Mouse (Mus musculus) heart, adult 2 months (tissue): ENCODE measurements at regions not wholly inside any gene's neighbourhood (a gene's known extent, or its start where the extent isn't known, plus 50 kb on each side); places are given as distances from the start of the nearest gene placed in this dataset.
"Not testable (repeated sequence)": the region's sequence is repeated elsewhere in the genome, so short reads cannot be mapped to it uniquely, and the experiment has no call there.

Experiments
- DNase-seq, 2 experiments: peaks; one replicate each; pipeline ENCODE4 v3.0.0; 2021
- H3K27ac ChIP-seq: fragments of 200-600 bp; 2 replicates; pipeline ENCODE4 v1.8.1; 2022
- H3K27me3 ChIP-seq: fragments of 200-500 bp; 2 replicates; pipeline ENCODE4 v1.6.1; 2012; ENCODE audit warnings: mild to moderate bottlenecking, low read length, inconsistent platforms, mixed read lengths; ENCODE audit not compliant: control insufficient read depth, insufficient read depth
- H3K36me3 ChIP-seq: fragments of 200-500 bp; 2 replicates; pipeline ENCODE4 v1.6.1; 2012; ENCODE audit warnings: low read length, inconsistent platforms; ENCODE audit not compliant: control insufficient read depth, insufficient read depth
- H3K4me1 ChIP-seq: fragments of 200-500 bp; 2 replicates; pipeline ENCODE4 v1.6.1; 2011; ENCODE audit warnings: low read length; ENCODE audit not compliant: control insufficient read depth, insufficient read depth
- H3K4me3 ChIP-seq: fragments of 200-600 bp; 2 replicates; pipeline ENCODE4 v1.8.1; 2022
- H3K79me2 ChIP-seq: fragments of 200-500 bp; replicated peaks from 2 replicates; pipeline ENCODE4 v1.6.1; 2012; ENCODE audit warnings: mild to moderate bottlenecking, inconsistent platforms, low read length, moderate library complexity, mixed read lengths; ENCODE audit not compliant: control insufficient read depth, insufficient read depth
- H3K9ac ChIP-seq: fragments of 200-500 bp; 2 replicates; pipeline ENCODE4 v1.6.1; 2012; ENCODE audit warnings: low read depth, mild to moderate bottlenecking, control low read depth, inconsistent platforms, low read length, mixed read lengths
- CTCF ChIP-seq: fragments of 200-600 bp; IDR thresholded peaks from 2 replicates; pipeline ENCODE4 v1.8.1; 2022; ENCODE audit warnings: antibody characterized with exemption, mild to moderate bottlenecking, moderate library complexity
- EP300 ChIP-seq: fragments of 200-500 bp; IDR thresholded peaks from 2 replicates; pipeline ENCODE4 v1.6.1; 2011; ENCODE audit warnings: low read depth, low read length, control low read depth; ENCODE audit not compliant: insufficient read depth
- POLR2A ChIP-seq: fragments of 200-500 bp; IDR thresholded peaks from 2 replicates; pipeline ENCODE4 v1.6.1; 2011; ENCODE audit warnings: mild to moderate bottlenecking, low read depth, low read length, control low read depth; ENCODE audit not compliant: insufficient read depth
- WGBS: fragments of 180-500 bp; shearing (Covaris S2); methylation state at CpG from one replicate; pipeline ENCODE4 v1.1.7; 2018; 5-methylcytosine and 5-hydroxymethylcytosine counted together
- intact Hi-C: fragments of 180-260 bp; cut with DNase I; formaldehyde crosslinking; loops from one replicate; pipeline ENCODE4 v1.15.1; 2025

DNA sequence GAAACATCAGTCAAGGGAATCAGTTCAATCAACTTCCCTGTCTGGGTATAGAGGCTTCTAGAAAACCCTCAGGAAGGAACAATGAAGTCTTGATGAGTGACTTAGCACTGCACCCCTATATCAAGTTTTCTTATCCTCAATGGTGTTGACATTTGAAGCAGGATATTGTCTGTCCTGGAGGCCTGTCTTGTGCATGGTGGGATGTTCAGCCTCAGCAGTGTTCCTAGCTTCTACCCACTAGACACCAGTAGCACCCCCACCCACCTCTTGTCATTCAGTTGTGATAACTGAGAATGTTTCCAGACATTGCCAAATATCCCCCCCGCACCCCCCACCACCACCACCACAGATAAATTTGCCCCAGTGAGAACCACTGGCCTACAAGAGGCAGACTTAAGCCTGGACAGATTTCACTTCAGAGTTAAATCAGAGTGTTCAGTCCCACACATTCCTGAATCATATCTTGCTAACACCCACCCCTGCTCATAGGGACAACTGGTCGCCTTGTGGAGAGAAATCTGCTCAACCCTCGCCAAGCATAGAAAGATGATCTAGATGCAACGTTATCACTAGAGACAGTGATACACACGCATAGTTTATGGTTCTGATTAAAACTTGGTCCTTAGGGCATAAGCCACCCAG, 249.6 kb upstream of the Ercc4 start:
- H3K79me2 ChIP-seq = no peaks in the 10 kb centered on the region
- no peaks in the 10 kb centered on the region for H3K36me3 ChIP-seq
- DNase-seq = no peak
- 54% methylated on average over 5 of the region's 5 CpGs for WGBS
- no peaks in the 10 kb centered on the region for H3K4me1 ChIP-seq
- H3K9ac ChIP-seq = no peak overlapping the region
- no peak overlapping the region for H3K27ac ChIP-seq
- H3K4me3 ChIP-seq = no peak overlapping the region
- TF ChIP-seq EP300 = no peak
- TF ChIP-seq CTCF = no peak
- no peak for TF ChIP-seq POLR2A
- no peaks in the 10 kb centered on the region for H3K27me3 ChIP-seq
- intact Hi-C loops = no loop called here

DNA sequence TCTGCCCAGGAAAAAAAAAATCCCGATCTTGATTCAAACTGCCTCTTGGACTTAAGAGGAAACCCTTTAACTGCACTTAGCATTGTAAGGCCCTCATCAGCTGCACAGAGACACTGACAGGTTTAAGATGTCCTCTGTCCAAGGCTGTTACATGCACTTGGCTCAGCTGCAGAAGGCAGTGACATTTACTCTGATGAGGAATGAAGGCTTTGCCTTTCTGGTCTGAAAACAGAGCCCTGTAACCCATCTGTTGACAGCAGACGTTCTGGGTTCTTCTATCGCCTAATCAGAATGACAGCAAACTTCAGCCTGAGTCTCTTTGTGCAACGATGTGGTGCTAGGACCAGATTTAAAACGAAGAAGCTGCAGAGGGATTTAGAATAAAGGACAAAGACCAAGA, 246.9 kb upstream of the Ercc4 start:
- DNase-seq = no peak
- 60% methylated on average over 5 of the region's 5 CpGs for WGBS
- TF ChIP-seq POLR2A = no peak
- no peak for TF ChIP-seq CTCF
- TF ChIP-seq EP300 = no peak
- Histone ChIP-seq H3K4me1 (no peaks in the 10 kb centered on the region), H3K9ac (no peak overlapping the region), H3K27ac (no peak overlapping the region), H3K79me2 (no peaks in the 10 kb centered on the region), H3K27me3 (no peaks in the 10 kb centered on the region), H3K36me3 (no peaks in the 10 kb centered on the region), H3K4me3 (no peak overlapping the region)
- intact Hi-C loops = no loop called here

DNA sequence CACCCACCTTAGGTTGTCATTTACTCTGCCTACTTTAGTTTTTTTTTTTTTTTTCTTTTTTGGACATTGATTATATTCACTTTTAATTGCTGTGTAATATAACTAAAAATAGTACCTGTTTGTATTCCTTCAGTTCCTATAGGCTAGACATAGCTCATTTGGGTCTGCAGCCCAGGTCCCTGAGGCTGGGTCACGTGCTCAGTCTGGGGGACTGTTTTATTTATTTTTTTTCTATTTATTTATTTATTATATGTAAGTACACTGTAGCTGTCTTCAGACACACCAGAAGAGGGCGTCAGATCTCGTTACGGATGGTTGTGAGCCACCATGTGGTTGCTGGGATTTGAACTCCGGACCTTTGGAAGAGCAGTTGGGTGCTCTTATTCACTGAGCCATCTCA, 231.2 kb upstream of the Ercc4 start:
- H3K27ac ChIP-seq, H3K36me3 ChIP-seq, H3K4me3 ChIP-seq, DNase-seq, H3K79me2 ChIP-seq, H3K27me3 ChIP-seq, H3K4me1 ChIP-seq, H3K9ac ChIP-seq, intact Hi-C loops: not testable (repeated sequence)
- 77% methylated on average over 5 of the region's 5 CpGs for WGBS

DNA sequence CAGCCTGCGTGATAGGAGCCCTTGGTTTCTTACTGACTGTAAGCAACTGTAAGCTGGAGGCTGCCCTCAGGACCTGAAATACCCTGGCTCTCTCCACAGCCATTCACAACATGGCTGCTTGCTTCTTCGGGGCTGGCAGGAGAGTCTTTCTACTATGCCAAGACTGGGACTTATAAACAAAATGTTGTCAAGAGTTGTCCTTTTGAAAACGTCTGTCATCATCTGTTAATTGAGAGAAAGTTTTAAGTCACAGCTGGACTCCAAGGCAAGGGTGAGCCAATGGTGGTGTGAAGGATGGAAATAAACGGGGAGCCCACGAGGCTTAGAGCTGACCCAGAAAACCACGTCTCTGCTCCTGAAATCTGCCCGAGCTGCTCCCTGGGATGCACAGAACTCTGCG, 229.5 kb upstream of the Ercc4 start:
- intact Hi-C loops = no loop called here

DNA sequence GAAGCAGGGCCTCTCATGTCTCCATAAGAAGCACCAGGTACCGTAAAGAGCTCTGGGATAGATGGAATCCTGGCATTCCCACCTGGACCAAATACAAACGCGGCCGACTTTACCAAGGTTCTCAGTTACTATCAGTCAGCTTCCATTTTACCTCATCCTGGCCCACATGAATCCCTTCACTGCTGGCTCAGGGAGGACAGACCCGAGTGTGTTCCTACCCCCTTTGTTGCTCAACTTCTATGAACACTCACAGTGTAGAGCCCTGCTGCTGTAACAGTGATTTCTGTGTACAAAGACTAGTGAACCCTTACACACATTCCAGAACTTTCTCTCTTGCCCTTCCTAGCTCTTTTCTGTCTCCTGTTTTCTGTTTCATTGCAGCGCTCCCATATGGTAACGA, 229.0 kb upstream of the Ercc4 start:
- H3K27me3 ChIP-seq = no peaks in the 10 kb centered on the region
- intact Hi-C loops = no loop called here
- H3K36me3 ChIP-seq = no peaks in the 10 kb centered on the region
- no peaks in the 10 kb centered on the region for H3K79me2 ChIP-seq
- TF ChIP-seq EP300 = no peak
- no peak for TF ChIP-seq CTCF
- no peak for TF ChIP-seq POLR2A
- no peak for DNase-seq
- H3K27ac ChIP-seq = no peak overlapping the region
- no peak overlapping the region for H3K9ac ChIP-seq
- 89% methylated on average over 7 of the region's 7 CpGs for WGBS
- no peaks in the 10 kb centered on the region for H3K4me1 ChIP-seq
- no peak overlapping the region for H3K4me3 ChIP-seq

More for the DNA sequence above, 229.5 kb upstream of the Ercc4 start:
- H3K9ac ChIP-seq = no peak overlapping the region
- H3K79me2 ChIP-seq = no peaks in the 10 kb centered on the region
- no peaks in the 10 kb centered on the region for H3K36me3 ChIP-seq
- TF ChIP-seq EP300 (no peak), CTCF (no peak), POLR2A (no peak)
- DNase-seq = no peak
- no peak overlapping the region for H3K27ac ChIP-seq
- no peaks in the 10 kb centered on the region for H3K27me3 ChIP-seq
- no peak overlapping the region for H3K4me3 ChIP-seq
- no peaks in the 10 kb centered on the region for H3K4me1 ChIP-seq
- WGBS = 64% methylated on average over 8 of the region's 8 CpGs

DNA sequence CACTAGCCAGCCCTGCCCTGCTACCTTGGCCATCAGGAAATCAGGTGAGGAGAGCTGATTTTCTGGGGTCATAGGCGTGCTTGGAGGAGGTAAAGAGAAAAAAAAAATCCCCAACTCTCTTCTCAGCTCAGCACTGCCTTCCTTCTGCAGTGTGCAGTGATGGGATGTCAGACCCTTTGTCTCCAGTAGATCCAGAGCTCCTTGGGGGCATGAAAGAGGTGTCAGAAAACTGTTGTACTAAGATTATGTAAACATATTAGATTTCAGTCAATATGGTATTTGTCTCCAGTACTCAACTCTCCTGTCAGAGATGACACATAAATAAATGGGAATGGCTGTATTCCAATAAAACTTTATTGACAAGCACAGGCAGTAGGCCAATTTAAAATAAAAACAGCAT, 226.8 kb upstream of the Ercc4 start:
- Histone ChIP-seq H3K4me1 (no peaks in the 10 kb centered on the region), H3K27me3 (no peaks in the 10 kb centered on the region), H3K36me3 (no peaks in the 10 kb centered on the region), H3K4me3 (no peak overlapping the region), H3K27ac (no peak overlapping the region), H3K79me2 (no peaks in the 10 kb centered on the region), H3K9ac (no peak overlapping the region)
- 66% methylated on average over 1 of the region's 1 CpGs for WGBS
- TF ChIP-seq CTCF (no peak), EP300 (no peak)
- intact Hi-C loops = no loop called here
- DNase-seq = no peak

DNA sequence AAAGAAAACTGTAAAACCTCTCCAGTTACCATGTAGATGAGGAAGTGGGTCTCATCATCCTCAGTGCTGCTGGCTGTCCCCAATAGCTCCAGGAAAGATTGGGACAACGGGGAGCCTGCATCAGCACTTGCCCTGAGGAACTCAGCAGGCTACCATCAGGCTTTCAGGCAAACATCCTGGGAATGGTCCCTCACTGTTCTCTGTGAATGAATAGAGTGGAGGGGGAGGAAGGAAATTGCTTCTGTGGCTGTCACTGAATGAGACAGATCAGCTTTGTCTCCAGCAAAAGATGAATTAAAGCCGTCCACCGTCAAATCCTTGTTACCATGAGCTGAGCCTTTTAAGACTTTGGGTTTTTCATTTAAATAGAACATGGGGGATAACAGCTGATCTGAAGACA, 224.9 kb upstream of the Ercc4 start:
- DNase-seq = no peak
- Histone ChIP-seq H3K4me1 (no peaks in the 10 kb centered on the region), H3K27ac (no peak overlapping the region), H3K9ac (no peak overlapping the region), H3K36me3 (no peaks in the 10 kb centered on the region), H3K4me3 (no peak overlapping the region), H3K79me2 (no peaks in the 10 kb centered on the region), H3K27me3 (no peaks in the 10 kb centered on the region)
- intact Hi-C loops = no loop called here
- TF ChIP-seq POLR2A (no peak), CTCF (no peak), EP300 (no peak)
- WGBS = 26% methylated on average over 3 of the region's 3 CpGs
